Mouse (Mus musculus) midbrain, embryonic 11.5 days (tissue): ENCODE results near the gene Zic2. TPM values are rescaled to one million over a fixed set of nuclear protein-coding genes. Genes with fewer than 3 reads are reported as not detected.

Experiments used
- ATAC-seq: fragments of 200-750 bp; cut with Nextera tagmentation; 2 replicates; pipeline ENCODE4 v1.8.0; 2017; ENCODE audit warnings: moderate TSS enrichment, moderate library complexity; ENCODE audit not compliant: low FRiP score
- DNase-seq: peaks from one replicate; pipeline ENCODE4 v3.0.0; 2015; ENCODE audit warnings: low spot score; ENCODE audit errors: missing footprints
- H3K27ac ChIP-seq: fragments of 300-500 bp; sonication (generic); 2 replicates; pipeline ENCODE4 v1.5.1; 2014; ENCODE audit warnings: low read depth, low read length
- H3K27me3 ChIP-seq: fragments of 300-500 bp; sonication (generic); 2 replicates; pipeline ENCODE4 v1.6.1; 2014; ENCODE audit warnings: mild to moderate bottlenecking, low read length, moderate library complexity, mixed read lengths; ENCODE audit not compliant: control insufficient read depth, insufficient read depth
- H3K36me3 ChIP-seq: fragments of 300-500 bp; sonication (generic); 2 replicates; pipeline ENCODE4 v1.6.1; 2014; ENCODE audit warnings: mild to moderate bottlenecking, low read length, moderate library complexity, mixed read lengths; ENCODE audit not compliant: control insufficient read depth, insufficient read depth
- H3K4me1 ChIP-seq: fragments of 300-500 bp; sonication (generic); 2 replicates; pipeline ENCODE4 v1.6.1; 2014; ENCODE audit warnings: low read length; ENCODE audit not compliant: control insufficient read depth, insufficient read depth
- H3K4me2 ChIP-seq: fragments of 300-500 bp; sonication (generic); 2 replicates; pipeline ENCODE4 v1.6.1; 2014; ENCODE audit warnings: mild to moderate bottlenecking, moderate library complexity
- H3K4me3 ChIP-seq: fragments of 300-500 bp; sonication (generic); 2 replicates; pipeline ENCODE4 v1.5.1; 2014; ENCODE audit warnings: low read depth, low read length
- H3K9ac ChIP-seq: fragments of 300-500 bp; sonication (generic); 2 replicates; pipeline ENCODE4 v1.6.1; 2014; ENCODE audit warnings: low read length
- H3K9me3 ChIP-seq: fragments of 300-500 bp; sonication (generic); 2 replicates; pipeline ENCODE4 v1.6.1; 2016; ENCODE audit warnings: low read length; ENCODE audit not compliant: control insufficient read depth
- WGBS: fragments of 180-500 bp; shearing (Covaris S2); extraction: QIAGEN DNeasy Blood & Tissue Kit; methylation state at CpG from one replicate; pipeline ENCODE4 v1.1.7; 2014; 5-methylcytosine and 5-hydroxymethylcytosine counted together
- polyA plus RNA-seq: library from polyadenylated mRNA; unstranded; fragments of >200 nt; fragmentation: Nextera tagmentation; extraction: Ambion mirVana; gene quantifications from 2 replicates; pipeline ENCODE4 v1.2.1, GENCODE M21; 2014

Gene Zic2
- polyA plus RNA-seq, 1 experiment from 2014 or later, result 5.8 TPM

DNA sequence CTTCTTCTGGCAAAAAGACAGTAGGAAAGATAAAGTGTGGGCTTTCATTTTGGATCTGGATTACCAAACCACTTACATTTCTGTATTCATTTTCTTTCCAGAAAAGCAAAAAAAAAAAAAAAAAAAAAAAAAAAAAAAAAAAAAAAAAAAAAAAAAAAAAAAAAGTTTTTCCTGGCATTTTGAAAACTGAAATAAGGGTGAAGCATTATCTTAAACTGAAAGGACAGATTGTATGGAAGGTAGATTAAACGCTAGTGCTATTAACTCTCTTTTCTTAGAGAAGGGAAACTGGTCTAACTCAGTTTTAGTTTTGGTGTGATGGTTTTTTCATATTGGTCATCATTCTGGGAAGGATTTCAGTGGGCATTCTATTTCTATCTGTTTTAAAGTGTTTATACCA is 16.8 kb downstream of the Zic2 start:
- WGBS, result 57% methylated on average over 1 of the region's 1 CpGs
- H3K27me3 ChIP-seq, result peaks cover 25% of the 10 kb centered on the region
- no peak overlapping the region for H3K27ac ChIP-seq
- H3K9ac ChIP-seq, result no peak overlapping the region
- no peak overlapping the region for H3K4me2 ChIP-seq
- H3K4me3 ChIP-seq, result no peak overlapping the region
- H3K36me3 ChIP-seq, result no peaks in the 10 kb centered on the region
- H3K4me1 ChIP-seq, result peaks cover 5% of the 10 kb centered on the region
- H3K9me3 ChIP-seq, result no peaks in the 10 kb centered on the region
- DNase-seq (no peak), ATAC-seq (no peak)

DNA sequence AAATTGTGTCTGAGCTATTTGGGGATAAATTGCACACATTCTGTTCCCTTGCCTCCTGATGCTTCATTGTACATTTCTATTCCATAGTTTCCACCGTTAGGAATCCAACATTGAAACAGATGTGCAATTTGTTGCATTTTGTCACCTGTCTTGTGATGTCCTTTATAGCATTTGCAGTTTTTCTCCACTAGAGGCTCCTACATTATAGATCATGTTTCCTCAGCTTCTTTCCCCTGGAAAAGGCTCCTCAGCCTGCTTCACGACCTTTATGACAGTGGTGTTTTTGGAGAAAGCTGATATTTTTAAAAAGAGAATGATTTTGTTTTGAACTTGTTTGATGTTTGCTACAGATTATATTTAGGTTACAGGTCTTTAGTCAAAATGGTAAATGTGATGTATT is 33.8 kb downstream of the Zic2 start:
- Histone ChIP-seq H3K9me3 (no peaks in the 10 kb centered on the region), H3K4me3 (no peak overlapping the region), H3K4me2 (no peak overlapping the region), H3K27ac (no peak overlapping the region), H3K27me3 (no peaks in the 10 kb centered on the region), H3K36me3 (no peaks in the 10 kb centered on the region), H3K9ac (no peak overlapping the region), H3K4me1 (no peaks in the 10 kb centered on the region)
- 37% methylated on average over 2 of the region's 2 CpGs for WGBS
- no peak for ATAC-seq
- no peak for DNase-seq

GRCm38 (mm10) chr14:122511519-122511918 is 36.3 kb downstream of the Zic2 start:
- H3K4me1 ChIP-seq, result no peaks in the 10 kb centered on the region
- no peaks in the 10 kb centered on the region for H3K36me3 ChIP-seq
- H3K9me3 ChIP-seq, result no peaks in the 10 kb centered on the region
- no peak for DNase-seq
- no peak for ATAC-seq
- WGBS, result 74% methylated on average over 3 of the region's 3 CpGs
- no peak overlapping the region for H3K9ac ChIP-seq
- no peak overlapping the region for H3K4me3 ChIP-seq
- no peak overlapping the region for H3K4me2 ChIP-seq
- H3K27ac ChIP-seq, result no peak overlapping the region
- no peaks in the 10 kb centered on the region for H3K27me3 ChIP-seq

DNA sequence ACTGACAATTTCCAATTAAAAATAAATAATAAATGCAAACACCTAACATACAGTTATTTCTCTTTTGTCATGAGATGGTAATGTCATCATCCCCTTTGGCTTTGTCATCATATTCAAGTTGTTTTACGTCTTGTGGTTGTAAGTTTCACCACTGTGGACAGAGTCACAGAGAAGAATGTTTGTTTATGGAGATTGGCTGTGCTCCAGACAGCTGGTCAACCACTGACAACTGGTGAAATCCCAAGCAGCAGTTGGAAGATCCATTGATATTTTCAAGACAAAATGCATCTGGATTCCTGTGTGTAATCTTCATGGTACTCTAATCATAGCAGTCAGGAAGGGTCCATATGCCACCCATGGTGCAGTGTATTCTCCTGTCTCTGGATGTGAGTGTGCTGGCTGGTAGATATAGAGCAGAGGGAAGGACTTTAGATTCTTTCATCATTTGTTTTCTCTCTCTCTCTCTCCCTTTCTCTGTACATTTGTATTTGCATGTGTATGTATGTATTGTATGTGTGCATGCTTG is 38.3 kb downstream of the Zic2 start:
- Histone ChIP-seq H3K4me3 (no peak overlapping the region), H3K4me2 (no peak overlapping the region), H3K4me1 (no peaks in the 10 kb centered on the region), H3K27me3 (no peaks in the 10 kb centered on the region), H3K27ac (no peak overlapping the region), H3K9ac (no peak overlapping the region), H3K36me3 (no peaks in the 10 kb centered on the region), H3K9me3 (no peaks in the 10 kb centered on the region)
- WGBS, result 68% methylated on average over 1 of the region's 1 CpGs
- DNase-seq, result no peak
- ATAC-seq, result no peak

GRCm38 (mm10) chr14:122528475-122528874 is 53.2 kb downstream of the Zic2 start:
- 84% methylated on average over 4 of the region's 4 CpGs for WGBS
- no peak for ATAC-seq

More at GRCm38 (mm10) chr14:122528475-122528874, 53.2 kb downstream of the Zic2 start:
- Histone ChIP-seq H3K4me3 (no peak overlapping the region), H3K4me1 (peaks cover under 1% of the 10 kb centered on the region; the same call in 1 of the 2 replicates), H3K4me2 (no peak overlapping the region), H3K27ac (no peak overlapping the region), H3K9me3 (no peaks in the 10 kb centered on the region; the same call in 1 of the 2 replicates), H3K36me3 (no peaks in the 10 kb centered on the region), H3K9ac (no peak overlapping the region), H3K27me3 (no peaks in the 10 kb centered on the region)
- DNase-seq, result no peak

Other genes with a start within 250 kb of the Zic2 start
- 0.62 and 0.64 TPM in 2 replicates for gene Gm5089, start 24.3 kb upstream of the Zic2 start, polyA plus RNA-seq
- gene Zic5, start 9.8 kb upstream of the Zic2 start, polyA plus RNA-seq, result 14.6 and 15.8 TPM in 2 replicates
- gene Gm10837, start 15.2 kb downstream of the Zic2 start, polyA plus RNA-seq, result 0.41 and 0.45 TPM in 2 replicates
- gene Pcca, start 58.9 kb downstream of the Zic2 start, polyA plus RNA-seq, result 28.1 and 31.2 TPM in 2 replicates